Mouse (Mus musculus): ENCODE measurements around the gene B130006D01Rik. TPM values are rescaled to one million over a fixed set of nuclear protein-coding genes. Genes with fewer than 3 reads are reported as not detected.

Gene B130006D01Rik
- polyA plus RNA-seq (2016; fragmentation: Nextera tagmentation; extraction: Ambion mirVana), result 1.1 and 1.4 TPM in 2 replicates

DNA sequence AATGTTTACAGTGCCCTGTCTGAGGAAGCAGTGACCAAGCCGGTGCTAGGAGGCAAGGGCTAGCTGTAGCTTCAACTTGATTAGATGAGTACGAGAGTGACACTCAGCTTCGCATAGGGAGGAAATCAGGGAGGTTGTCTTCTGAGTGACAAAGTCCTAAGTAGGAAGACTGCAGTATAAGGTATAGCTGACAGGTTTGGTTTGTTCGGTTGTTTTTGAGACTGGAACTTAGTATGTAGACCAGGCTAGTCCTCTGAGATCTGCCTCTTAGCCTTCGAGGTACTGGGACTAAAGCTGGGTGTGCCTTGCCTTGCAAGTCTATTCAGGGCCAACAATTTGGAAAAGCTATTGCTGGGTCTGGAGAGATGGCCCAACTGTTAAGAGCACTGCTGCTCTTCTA lies at the start of gene B130006D01Rik:
Gene B130006D01Rik (plus strand): TSS at position 301 of the 400 bp plus-strand sequence.
- no peak within 1 kb of the TSS for H3K27ac ChIP-seq
- no peaks in the 10 kb centered on the region for H3K4me1 ChIP-seq (replicated peaks)
- DNase-seq (ENCODE audit: low spot score), result no peak
- no peak within 1 kb of the TSS for H3K4me3 ChIP-seq
- no peaks in the 10 kb centered on the region for H3K36me3 ChIP-seq
- WGBS, result 96% methylated on average over 5 of the region's 5 CpGs
- H3K27me3 ChIP-seq (ENCODE audit: insufficient read depth, poor library complexity, severe bottlenecking), result no peaks in the 10 kb centered on the region
- H3K9me3 ChIP-seq, result no peaks in the 10 kb centered on the region

DNA sequence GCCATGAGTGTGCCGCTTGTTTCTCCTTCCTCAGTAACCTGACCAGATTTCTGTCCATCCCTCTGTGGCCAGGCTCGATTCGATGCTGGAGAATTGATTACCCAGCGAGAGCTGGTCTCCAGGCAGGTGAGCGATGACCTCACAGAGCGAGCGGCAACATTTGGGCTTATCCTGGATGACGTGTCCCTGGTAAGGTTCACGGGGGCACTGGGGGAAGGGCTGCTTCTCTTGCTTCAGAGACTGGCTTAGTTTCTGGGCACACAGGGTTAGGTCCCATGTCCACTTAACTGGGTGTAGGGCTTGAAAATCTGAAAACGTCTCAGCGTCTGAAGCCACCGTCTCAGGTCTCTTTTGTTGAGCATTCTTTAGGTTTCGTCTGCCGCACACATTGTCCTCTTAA lies 47.9 kb upstream of the B130006D01Rik start:
- Histone ChIP-seq H3K4me3 (no peak overlapping the region), H3K27ac (peak overlapping the region; percentile 66; the same call in 1 of the 2 replicates), H3K4me1 (replicated peaks) (peaks cover 9% of the 10 kb centered on the region; the same call in 1 of the 2 replicates), H3K36me3 (peaks cover 98% of the 10 kb centered on the region), H3K27me3 (ENCODE audit: insufficient read depth, poor library complexity, severe bottlenecking) (no peaks in the 10 kb centered on the region), H3K9me3 (no peaks in the 10 kb centered on the region)
- no peak for DNase-seq (ENCODE audit: low spot score)
- 92% methylated on average over 14 of the region's 14 CpGs for WGBS

DNA sequence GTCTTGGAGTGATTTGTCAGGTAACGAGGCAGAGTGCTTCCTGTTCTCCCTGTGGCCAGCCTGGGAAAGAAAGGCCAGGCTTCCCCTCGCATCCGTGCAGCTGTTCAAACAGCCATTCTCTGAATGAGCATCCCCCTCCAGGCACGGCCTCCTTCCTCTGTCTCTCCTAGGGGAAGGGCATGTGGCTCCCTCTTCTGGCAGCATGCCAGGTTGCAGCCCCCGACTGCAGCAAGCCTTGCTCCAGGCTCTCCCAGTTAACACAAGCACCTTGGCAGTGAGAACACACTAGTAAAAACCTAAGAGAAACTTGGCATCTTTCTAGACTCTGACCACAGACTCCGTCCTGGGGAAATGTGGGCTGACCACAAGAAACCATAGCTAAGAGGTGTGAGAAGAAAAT lies 47.1 kb upstream of the B130006D01Rik start:
- Histone ChIP-seq H3K27ac (peak overlapping the region; percentile 66; the same call in 1 of the 2 replicates), H3K4me3 (no peak overlapping the region), H3K27me3 (ENCODE audit: insufficient read depth, poor library complexity, severe bottlenecking) (no peaks in the 10 kb centered on the region), H3K4me1 (replicated peaks) (peaks cover 12% of the 10 kb centered on the region; the same call in 1 of the 2 replicates), H3K9me3 (no peaks in the 10 kb centered on the region), H3K36me3 (peaks cover 98% of the 10 kb centered on the region)
- 25% methylated on average over 6 of the region's 6 CpGs for WGBS
- peak; percentile 87 for DNase-seq (ENCODE audit: low spot score)

DNA sequence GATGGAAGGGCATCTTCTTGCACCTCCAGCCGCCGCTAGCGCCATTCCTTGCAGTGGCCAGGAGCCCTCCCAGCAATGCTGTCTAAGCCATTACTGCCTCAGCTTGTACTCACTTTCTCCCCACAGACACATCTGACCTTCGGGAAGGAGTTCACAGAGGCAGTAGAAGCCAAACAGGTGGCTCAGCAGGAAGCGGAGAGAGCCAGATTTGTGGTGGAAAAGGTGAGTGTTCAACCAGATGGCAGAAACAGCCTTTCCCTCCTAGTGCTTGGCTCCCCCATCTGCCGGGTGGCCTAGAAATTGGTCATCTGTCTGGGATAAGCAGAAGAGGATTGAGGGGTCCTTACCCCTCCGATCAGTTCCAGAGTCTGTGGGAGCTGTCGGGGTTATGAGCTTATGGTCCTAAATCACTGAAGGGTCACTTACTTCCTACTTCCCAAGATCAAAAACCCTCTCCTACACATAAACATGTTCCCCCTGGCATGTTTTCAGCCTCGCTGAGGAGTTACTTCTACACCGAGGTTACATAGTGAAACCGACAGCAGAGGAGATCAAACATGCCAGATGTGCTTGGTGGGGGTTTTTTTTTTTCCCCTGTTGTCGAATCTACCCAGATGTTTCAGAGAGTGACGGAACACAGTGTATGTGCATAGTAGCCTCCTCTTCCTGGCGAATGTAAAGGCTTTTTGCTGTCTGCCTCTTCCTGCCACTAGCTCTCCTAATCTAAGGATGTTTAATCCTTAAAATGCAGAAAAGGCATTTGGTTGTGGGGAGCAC lies 45.3 kb upstream of the B130006D01Rik start:
- Histone ChIP-seq H3K36me3 (peaks cover 98% of the 10 kb centered on the region), H3K4me1 (replicated peaks) (peaks cover 23% of the 10 kb centered on the region), H3K27ac (no peak overlapping the region), H3K27me3 (ENCODE audit: insufficient read depth, poor library complexity, severe bottlenecking) (no peaks in the 10 kb centered on the region), H3K9me3 (no peaks in the 10 kb centered on the region), H3K4me3 (no peak overlapping the region)
- DNase-seq (ENCODE audit: low spot score), result no peak
- WGBS, result 92% methylated on average over 14 of the region's 14 CpGs

DNA sequence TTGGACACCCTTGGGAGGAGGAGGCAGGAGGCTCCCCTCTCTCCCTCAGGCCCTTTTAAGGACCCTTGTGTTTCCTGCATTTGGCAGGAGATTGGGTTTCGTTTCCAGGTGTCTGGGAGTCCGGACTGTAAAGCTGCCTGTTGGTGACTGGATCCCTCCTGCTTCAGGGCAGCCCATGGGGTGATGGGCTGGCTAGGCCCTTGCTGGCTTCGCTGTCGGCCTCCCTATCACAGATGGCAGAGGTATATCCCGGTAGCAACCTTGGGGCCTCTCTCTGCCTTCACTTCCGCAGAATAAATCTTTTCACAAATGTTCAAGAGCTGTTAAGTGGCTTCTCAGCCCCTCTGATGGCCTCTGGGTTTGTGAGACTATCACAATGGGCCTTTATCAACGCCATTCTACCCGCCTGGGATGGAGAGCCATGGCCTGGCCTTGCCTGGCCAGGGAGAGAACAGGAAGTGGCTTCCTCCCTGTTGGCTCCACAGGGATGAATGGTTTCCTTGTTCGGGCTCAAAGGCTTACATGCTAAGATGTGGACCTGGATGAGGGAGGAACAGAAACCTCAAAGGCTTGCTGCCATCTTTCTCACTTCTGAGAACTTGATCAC lies 41.3 kb upstream of the B130006D01Rik start:
- Histone ChIP-seq H3K27me3 (ENCODE audit: insufficient read depth, poor library complexity, severe bottlenecking) (no peaks in the 10 kb centered on the region), H3K36me3 (peaks cover 59% of the 10 kb centered on the region), H3K9me3 (no peaks in the 10 kb centered on the region), H3K4me1 (replicated peaks) (peaks cover 13% of the 10 kb centered on the region), H3K4me3 (no peak overlapping the region), H3K27ac (peak overlapping the region; percentile 36; the same call in 1 of the 2 replicates)
- DNase-seq (ENCODE audit: low spot score), result peak; percentile 20
- WGBS, result 70% methylated on average over 9 of the region's 9 CpGs

DNA sequence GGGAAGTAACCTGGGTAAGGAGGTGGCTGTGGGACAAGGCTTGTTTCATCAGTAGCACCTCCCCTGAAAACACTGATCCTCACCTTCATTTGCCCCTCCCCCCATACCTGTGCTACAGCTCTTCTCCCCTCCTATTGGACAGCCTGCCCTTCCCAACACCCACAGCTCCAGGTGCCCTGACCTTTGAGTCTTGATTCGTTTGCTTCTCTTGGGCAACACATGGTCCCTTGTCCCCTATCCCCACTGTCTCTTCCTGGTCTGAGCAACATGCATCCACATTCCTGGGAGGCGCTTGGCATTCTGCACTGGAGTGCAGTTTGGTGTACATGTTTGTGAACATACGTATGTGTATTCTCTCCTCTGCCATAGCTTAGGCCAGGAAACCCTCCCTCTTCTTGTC lies 40.4 kb upstream of the B130006D01Rik start:
- Histone ChIP-seq H3K4me3 (no peak overlapping the region), H3K4me1 (replicated peaks) (peaks cover 13% of the 10 kb centered on the region), H3K9me3 (no peaks in the 10 kb centered on the region), H3K27me3 (ENCODE audit: insufficient read depth, poor library complexity, severe bottlenecking) (no peaks in the 10 kb centered on the region), H3K36me3 (peaks cover 51% of the 10 kb centered on the region), H3K27ac (no peak overlapping the region)
- no peak for DNase-seq (ENCODE audit: low spot score)
- 85% methylated on average over 3 of the region's 3 CpGs for WGBS

- H3K4me1 ChIP-seq (replicated peaks), result peaks cover 23% of the 10 kb centered on the region
Observed at GRCm38 (mm10) chr11:95686031-95686430, 37.4 kb upstream of the B130006D01Rik start.

DNA sequence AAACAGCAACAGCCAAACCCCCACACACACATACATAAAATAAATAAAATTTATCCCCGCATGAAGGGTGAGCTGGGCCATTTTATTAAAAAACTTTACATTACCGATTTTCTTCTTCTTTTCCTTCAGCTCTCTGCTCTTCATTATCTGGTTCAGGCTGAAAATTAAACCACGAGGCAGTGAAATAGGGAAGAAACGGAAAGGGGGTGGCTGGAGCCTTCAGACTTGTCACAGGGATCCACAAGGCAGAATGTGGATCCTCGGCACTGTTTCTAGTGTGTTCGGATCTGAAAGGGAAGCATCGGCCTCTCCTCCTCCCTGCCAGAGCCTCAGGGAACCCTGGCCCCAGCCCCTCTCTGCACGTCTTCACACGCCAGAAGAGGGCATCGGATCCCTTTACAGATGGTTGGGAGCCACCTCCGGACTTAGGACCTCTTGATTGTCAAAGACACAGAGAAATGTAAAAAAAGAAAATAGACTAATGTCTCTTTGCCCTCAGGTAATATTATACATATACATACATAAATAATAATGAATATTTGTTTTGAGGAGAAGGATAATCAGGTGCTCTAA lies 36.2 kb upstream of the B130006D01Rik start:
- WGBS, result 47% methylated on average over 11 of the region's 11 CpGs
- Histone ChIP-seq H3K9me3 (no peaks in the 10 kb centered on the region), H3K4me1 (replicated peaks) (peaks cover 12% of the 10 kb centered on the region), H3K27me3 (ENCODE audit: insufficient read depth, poor library complexity, severe bottlenecking) (no peaks in the 10 kb centered on the region), H3K36me3 (peaks cover 10% of the 10 kb centered on the region), H3K27ac (peak overlapping the region; percentile 35; the same call in 1 of the 2 replicates), H3K4me3 (no peak overlapping the region)
- peak; percentile 18 for DNase-seq (ENCODE audit: low spot score)

More at GRCm38 (mm10) chr11:95686031-95686430, 37.4 kb upstream of the B130006D01Rik start:
- no peaks in the 10 kb centered on the region for H3K9me3 ChIP-seq
- no peak overlapping the region for H3K4me3 ChIP-seq
- no peak overlapping the region for H3K27ac ChIP-seq
- WGBS, result 4% methylated on average over 4 of the region's 4 CpGs
- peaks cover 22% of the 10 kb centered on the region for H3K36me3 ChIP-seq
- DNase-seq (ENCODE audit: low spot score), result peak; percentile 76
- H3K27me3 ChIP-seq (ENCODE audit: insufficient read depth, poor library complexity, severe bottlenecking), result no peaks in the 10 kb centered on the region

GRCm38 (mm10) chr11:95688515-95688914 lies 34.9 kb upstream of the B130006D01Rik start:
- no peak for DNase-seq (ENCODE audit: low spot score)
- H3K9me3 ChIP-seq, result no peaks in the 10 kb centered on the region
- no peaks in the 10 kb centered on the region for H3K27me3 ChIP-seq (ENCODE audit: insufficient read depth, poor library complexity, severe bottlenecking)
- H3K36me3 ChIP-seq, result no peaks in the 10 kb centered on the region
- peaks cover 10% of the 10 kb centered on the region; the same call in 1 of the 2 replicates for H3K4me1 ChIP-seq (replicated peaks)
- 79% methylated on average over 6 of the region's 6 CpGs for WGBS
- H3K27ac ChIP-seq, result peak overlapping the region; percentile 19
- H3K4me3 ChIP-seq, result no peak overlapping the region

GRCm38 (mm10) chr11:95688981-95689380 lies 34.4 kb upstream of the B130006D01Rik start:
- Histone ChIP-seq H3K4me1 (replicated peaks) (peaks cover 10% of the 10 kb centered on the region; the same call in 1 of the 2 replicates), H3K36me3 (no peaks in the 10 kb centered on the region), H3K27me3 (ENCODE audit: insufficient read depth, poor library complexity, severe bottlenecking) (no peaks in the 10 kb centered on the region), H3K9me3 (no peaks in the 10 kb centered on the region), H3K27ac (peak overlapping the region; percentile 19), H3K4me3 (no peak overlapping the region)
- WGBS, result 85% methylated on average over 7 of the region's 7 CpGs
- DNase-seq (ENCODE audit: low spot score), result no peak

DNA sequence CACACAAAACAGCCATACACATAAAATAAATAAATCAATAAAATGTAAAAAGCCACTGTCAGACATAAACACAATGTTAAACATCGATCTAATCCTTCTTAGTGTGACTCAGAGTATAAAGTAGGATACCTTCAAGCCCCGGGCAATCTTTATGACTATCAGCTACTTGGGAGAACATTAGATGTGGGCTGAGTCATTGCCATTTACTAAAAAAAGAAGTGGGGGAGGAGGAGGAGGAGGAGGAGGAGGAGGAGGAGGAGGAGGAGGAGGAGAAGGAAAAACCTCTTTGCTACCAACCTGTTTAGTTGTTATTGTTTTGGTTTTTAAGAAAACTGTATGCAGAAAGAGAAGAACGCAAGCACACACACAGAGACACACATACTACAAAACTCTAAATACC lies 33.8 kb upstream of the B130006D01Rik start:
- no peak for DNase-seq (ENCODE audit: low spot score)
- Histone ChIP-seq H3K36me3 (no peaks in the 10 kb centered on the region), H3K4me1 (replicated peaks) (peaks cover 10% of the 10 kb centered on the region; the same call in 1 of the 2 replicates), H3K27me3 (ENCODE audit: insufficient read depth, poor library complexity, severe bottlenecking) (no peaks in the 10 kb centered on the region), H3K27ac (peak overlapping the region; percentile 19; the same call in 1 of the 2 replicates), H3K9me3 (no peaks in the 10 kb centered on the region), H3K4me3 (no peak overlapping the region)
- WGBS, result 91% methylated on average over 3 of the region's 3 CpGs

GRCm38 (mm10) chr11:95698541-95698940 lies 24.8 kb upstream of the B130006D01Rik start:
- 0 out of 2 replicates have a peak, but pooled peaks cover 6% of the 10 kb centered on the region for H3K4me1 ChIP-seq (replicated peaks)
- 85% methylated on average over 5 of the region's 5 CpGs for WGBS
- no peaks in the 10 kb centered on the region for H3K9me3 ChIP-seq
- no peaks in the 10 kb centered on the region for H3K36me3 ChIP-seq
- no peak overlapping the region for H3K4me3 ChIP-seq
- H3K27me3 ChIP-seq (ENCODE audit: insufficient read depth, poor library complexity, severe bottlenecking), result no peaks in the 10 kb centered on the region
- H3K27ac ChIP-seq, result no peak overlapping the region
- no peak for DNase-seq (ENCODE audit: low spot score)
